Mouse (Mus musculus) heart, postnatal 0 days (tissue): ENCODE data around the gene Eef2kmt.

Experiments
- CTCF ChIP-seq: IDR thresholded peaks from 2 replicates; pipeline ENCODE4 v1.5.1; 2016; ENCODE audit warnings: antibody characterized with exemption, control low read depth, low read depth
- EP300 ChIP-seq: IDR thresholded peaks from 2 replicates; pipeline ENCODE4 v1.6.1; 2016; ENCODE audit warnings: antibody characterized with exemption, low read depth

DNA sequence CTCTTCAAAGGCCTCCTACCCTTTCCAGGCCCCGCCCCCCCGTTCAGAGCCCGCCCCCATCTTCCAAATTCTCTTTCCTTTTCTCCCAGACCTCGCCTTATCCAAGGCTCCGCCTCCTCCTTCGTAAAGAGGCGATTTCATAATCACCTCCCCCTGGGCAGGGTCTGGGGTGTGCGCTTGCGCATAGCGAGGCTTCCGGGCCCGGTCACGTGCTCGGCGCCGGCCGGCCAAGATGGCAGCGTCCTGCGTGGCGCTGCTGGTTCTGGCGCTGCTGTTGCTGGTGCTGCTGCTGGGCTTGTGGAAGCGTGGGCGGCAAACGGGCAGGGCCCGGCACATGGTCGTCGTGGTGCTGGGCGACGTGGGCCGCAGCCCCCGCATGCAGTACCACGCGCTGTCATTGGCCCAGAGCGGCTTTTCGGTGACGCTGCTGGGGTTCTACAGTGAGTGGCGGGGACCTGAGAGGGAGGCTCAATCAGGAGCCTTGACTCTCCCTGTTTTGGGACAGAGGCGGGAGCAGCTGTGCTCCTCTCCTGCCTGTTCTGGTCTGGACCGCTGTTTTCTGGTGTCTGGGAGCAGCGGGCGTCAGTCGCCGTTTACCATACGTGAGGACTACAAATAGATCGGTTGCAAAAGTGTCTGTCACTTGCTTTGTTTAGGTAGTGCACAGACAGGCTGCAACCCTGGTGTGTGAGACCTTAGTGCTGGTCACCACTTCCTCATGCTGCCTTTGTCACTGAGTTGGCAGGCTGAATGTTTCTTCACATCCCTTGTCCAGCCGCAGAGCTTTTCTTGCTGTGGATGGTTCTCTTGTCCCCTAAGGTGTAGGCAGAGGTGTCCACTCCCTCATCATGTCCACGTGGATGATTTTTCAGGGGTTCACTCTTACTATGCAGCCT, 22.1 kb downstream of the Eef2kmt start, which contains the start of gene Alg1:
- TF ChIP-seq CTCF (no peak), EP300 (no peak)
